Mouse (Mus musculus) limb, embryonic 12.5 days (tissue): ENCODE results near the gene Gcnt1. TPM values are rescaled to one million over a fixed set of nuclear protein-coding genes. Genes with fewer than 3 reads are reported as not detected.

Experiments
- ATAC-seq: fragments of 200-750 bp; cut with Nextera tagmentation; 2 replicates; pipeline ENCODE4 v1.8.0; 2017; ENCODE audit warnings: low read depth, moderate TSS enrichment; ENCODE audit not compliant: insufficient number of reproducible peaks, insufficient read depth, low FRiP score, low TSS enrichment
- H3K27ac ChIP-seq: fragments of 300-500 bp; sonication (generic); 2 replicates; pipeline ENCODE4 v1.5.1; 2016; ENCODE audit warnings: mild to moderate bottlenecking, moderate library complexity
- H3K27me3 ChIP-seq: fragments of 300-500 bp; sonication (generic); 2 replicates; pipeline ENCODE4 v1.6.1; 2016; ENCODE audit warnings: mild to moderate bottlenecking, moderate library complexity
- H3K36me3 ChIP-seq: fragments of 300-500 bp; sonication (generic); 2 replicates; pipeline ENCODE4 v1.6.1; 2016; ENCODE audit warnings: mild to moderate bottlenecking, moderate library complexity
- H3K4me1 ChIP-seq: fragments of 300-500 bp; sonication (generic); replicated peaks from 2 replicates; pipeline ENCODE4 v1.6.1; 2016
- H3K4me2 ChIP-seq: fragments of 300-500 bp; sonication (generic); 2 replicates; pipeline ENCODE4 v1.6.1; 2016; ENCODE audit warnings: mild to moderate bottlenecking, moderate library complexity
- H3K4me3 ChIP-seq: fragments of 300-500 bp; sonication (generic); replicated peaks from 2 replicates; pipeline ENCODE4 v1.5.1; 2016; ENCODE audit warnings: mild to moderate bottlenecking
- H3K9ac ChIP-seq: fragments of 300-500 bp; sonication (generic); replicated peaks from 2 replicates; pipeline ENCODE4 v1.6.1; 2016; ENCODE audit warnings: mild to moderate bottlenecking, moderate library complexity
- H3K9me3 ChIP-seq: fragments of 300-500 bp; sonication (generic); 2 replicates; pipeline ENCODE4 v1.6.1; 2016; ENCODE audit warnings: mild to moderate bottlenecking, moderate library complexity
- WGBS: fragments of 180-500 bp; shearing (Covaris S2); methylation state at CpG from one replicate; pipeline ENCODE4 v1.1.7; 2016; 5-methylcytosine and 5-hydroxymethylcytosine counted together
- polyA plus RNA-seq: library from polyadenylated mRNA; unstranded; fragments of >200 nt; fragmentation: Nextera tagmentation; extraction: Ambion mirVana; gene quantifications from 2 replicates; pipeline ENCODE4 v1.2.1, GENCODE M21; 2016

The Gcnt1 gene
- polyA plus RNA-seq: 5.2 and 5.3 TPM in 2 replicates

DNA sequence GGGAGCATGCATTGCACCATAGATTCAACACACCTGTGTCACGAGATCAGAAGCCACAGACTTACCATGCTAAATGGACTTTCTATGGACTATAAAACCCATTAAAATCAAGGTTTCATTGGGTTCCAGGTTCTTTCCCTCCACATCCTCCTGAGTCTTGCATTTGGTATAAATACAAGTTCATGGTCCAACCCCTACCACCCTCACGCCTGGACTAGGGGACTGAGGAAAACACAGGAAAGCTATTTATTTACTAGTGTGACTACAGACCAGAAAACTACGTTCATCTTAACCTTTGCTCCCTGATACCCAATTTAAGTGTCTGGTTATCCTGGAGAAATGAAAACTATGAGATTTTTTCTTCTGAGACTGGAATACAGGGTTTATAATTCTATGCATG, at the start of gene Gcnt1:
TSS of gene Gcnt1 (minus strand) at position 144 of the 400 bp plus-strand sequence.
- Histone ChIP-seq H3K9ac (no peak within 1 kb of the TSS), H3K9me3 (no peaks in the 10 kb centered on the region), H3K27ac (no peak within 1 kb of the TSS), H3K4me1 (no peaks in the 10 kb centered on the region), H3K27me3 (no peaks in the 10 kb centered on the region), H3K36me3 (no peaks in the 10 kb centered on the region), H3K4me2 (no peak within 1 kb of the TSS), H3K4me3 (no peak within 1 kb of the TSS)
- ATAC-seq: no peak
- 87% methylated on average over 3 of the region's 3 CpGs for WGBS

DNA sequence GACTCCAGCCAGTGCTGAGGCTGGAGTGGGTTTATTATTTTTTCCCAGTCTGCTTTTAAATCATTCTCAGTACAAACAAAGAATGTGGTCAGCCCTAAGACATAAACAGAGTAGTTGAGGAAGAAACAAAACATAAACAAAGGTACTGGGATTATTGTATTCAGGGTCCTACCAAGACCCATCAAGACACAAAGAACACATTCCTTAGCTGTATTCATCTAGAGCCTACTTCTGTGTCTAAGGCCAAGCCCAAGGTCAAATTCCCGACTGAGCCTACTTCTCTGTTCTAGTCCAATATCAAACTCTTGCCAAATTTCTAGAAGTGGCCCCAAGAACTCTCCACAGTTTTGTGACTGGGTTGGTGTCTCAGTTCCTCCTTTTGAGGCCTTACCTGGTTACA, 45.2 kb upstream of the Gcnt1 start:
- Histone ChIP-seq H3K27me3 (no peaks in the 10 kb centered on the region), H3K4me2 (no peak overlapping the region), H3K4me3 (no peak overlapping the region), H3K9me3 (no peaks in the 10 kb centered on the region), H3K27ac (no peak overlapping the region), H3K9ac (no peak overlapping the region), H3K36me3 (no peaks in the 10 kb centered on the region), H3K4me1 (no peaks in the 10 kb centered on the region)
- ATAC-seq: no peak
- 77% methylated on average over 1 of the region's 1 CpGs for WGBS

DNA sequence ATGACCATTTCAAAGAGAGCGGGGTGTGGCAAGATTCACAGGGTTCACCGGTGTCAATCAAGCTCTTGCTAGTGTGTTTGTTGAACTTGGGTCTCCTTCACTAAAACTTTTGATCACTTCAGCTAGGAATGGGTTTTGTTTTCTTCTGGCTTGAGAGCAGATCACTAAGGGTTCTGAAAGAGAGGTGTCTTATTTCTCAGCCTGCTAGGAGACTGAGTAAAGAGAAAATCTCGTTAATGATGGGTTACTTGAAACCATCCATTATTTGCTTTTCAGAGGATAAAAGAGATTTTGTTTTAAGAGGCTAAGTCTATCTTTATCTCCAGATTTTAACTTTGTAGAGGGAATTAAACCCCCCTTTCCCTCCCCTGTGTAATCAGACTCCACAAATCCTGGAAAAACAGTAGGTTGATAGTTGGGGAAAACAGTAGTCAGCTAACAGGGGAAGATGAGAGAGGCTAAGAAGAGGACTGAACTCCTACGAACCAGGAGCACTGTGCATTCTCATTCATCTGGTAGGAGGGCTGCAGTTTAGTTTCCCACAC, 40.3 kb upstream of the Gcnt1 start:
- Histone ChIP-seq H3K4me2 (no peak overlapping the region), H3K4me3 (no peak overlapping the region), H3K9ac (no peak overlapping the region), H3K27ac (no peak overlapping the region), H3K27me3 (no peaks in the 10 kb centered on the region), H3K4me1 (no peaks in the 10 kb centered on the region), H3K9me3 (no peaks in the 10 kb centered on the region), H3K36me3 (no peaks in the 10 kb centered on the region)
- 55% methylated on average over 4 of the region's 4 CpGs for WGBS
- ATAC-seq: no peak

DNA sequence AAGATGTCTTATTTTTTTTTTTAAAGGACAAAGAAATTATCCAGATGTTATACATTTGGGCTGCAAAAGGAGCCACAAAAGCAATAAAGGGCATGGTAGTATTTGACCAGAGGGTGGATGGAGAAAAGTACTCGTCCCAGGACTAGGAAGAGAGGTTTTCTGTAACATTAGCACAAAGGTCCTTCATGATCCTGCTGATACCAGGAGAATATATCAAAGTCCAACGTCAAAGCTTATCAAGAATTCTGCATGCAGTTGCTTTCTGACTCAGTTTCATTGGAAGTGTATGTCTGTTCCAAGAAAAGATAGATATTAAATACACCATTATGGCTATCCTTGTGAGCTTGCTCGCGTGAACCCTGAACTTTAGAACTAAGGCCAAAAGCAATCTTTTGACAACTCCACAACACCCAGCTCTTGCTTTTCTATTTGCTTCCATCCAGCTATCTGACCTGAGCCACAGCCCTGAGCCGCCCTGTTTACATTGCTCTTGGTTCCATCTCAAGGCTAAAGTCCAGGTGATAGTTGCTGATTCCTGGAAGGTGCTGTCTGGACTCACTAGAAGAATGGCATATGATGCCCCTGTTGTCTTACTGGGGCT, 37.9 kb upstream of the Gcnt1 start:
- ATAC-seq: no peak

DNA sequence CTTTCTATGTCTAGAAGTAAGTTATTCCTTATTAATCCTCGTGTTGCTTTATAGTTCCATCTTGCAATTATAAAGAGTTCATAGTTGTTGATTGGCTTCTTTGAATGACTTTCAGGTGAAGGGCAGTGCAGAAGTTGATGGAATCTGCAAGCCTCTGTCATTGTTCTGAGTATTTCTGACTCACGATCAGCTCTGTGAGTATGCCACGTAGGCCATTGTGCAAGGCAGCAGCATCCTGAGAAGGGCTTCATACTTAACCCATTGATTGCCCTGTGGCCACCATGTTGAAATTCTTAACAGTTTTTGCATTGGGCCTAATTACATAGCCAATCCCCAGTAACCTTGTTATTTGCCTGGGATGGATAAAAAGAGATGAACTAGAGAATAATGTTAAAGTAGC, 36.7 kb upstream of the Gcnt1 start:
- Histone ChIP-seq H3K27ac (no peak overlapping the region), H3K9me3 (peaks cover 13% of the 10 kb centered on the region; the same call in 1 of the 2 replicates), H3K4me3 (no peak overlapping the region), H3K27me3 (no peaks in the 10 kb centered on the region), H3K9ac (no peak overlapping the region), H3K4me1 (no peaks in the 10 kb centered on the region), H3K36me3 (no peaks in the 10 kb centered on the region), H3K4me2 (no peak overlapping the region)
- WGBS: 65% methylated on average over 3 of the region's 3 CpGs
- ATAC-seq: no peak

More for the DNA sequence above, 37.9 kb upstream of the Gcnt1 start:
- Histone ChIP-seq H3K27me3 (no peaks in the 10 kb centered on the region), H3K36me3 (no peaks in the 10 kb centered on the region), H3K27ac (no peak overlapping the region), H3K4me1 (no peaks in the 10 kb centered on the region), H3K9ac (no peak overlapping the region), H3K9me3 (peaks cover 13% of the 10 kb centered on the region; the same call in 1 of the 2 replicates), H3K4me2 (no peak overlapping the region), H3K4me3 (no peak overlapping the region)
- 86% methylated on average over 5 of the region's 5 CpGs for WGBS

DNA sequence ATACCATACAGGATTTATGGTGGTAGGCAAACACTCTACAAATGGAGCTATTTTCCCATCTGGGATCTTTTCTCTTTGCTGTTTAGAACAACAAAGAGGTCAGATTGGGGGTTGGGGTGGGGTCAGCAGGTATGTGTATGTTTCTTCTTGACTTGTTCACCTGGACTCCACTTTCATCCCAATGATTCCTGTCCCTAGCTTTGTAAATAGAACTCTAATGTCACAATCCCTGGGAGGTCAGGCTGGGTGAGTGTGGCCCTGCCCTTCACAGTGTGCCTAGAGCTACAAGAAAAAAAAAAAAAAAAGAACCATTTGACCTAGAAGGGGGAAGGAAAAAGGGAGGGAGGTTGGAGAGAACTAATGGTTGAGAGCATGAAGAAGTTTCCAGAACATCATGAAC, 35.9 kb upstream of the Gcnt1 start:
- H3K4me3 ChIP-seq: no peak overlapping the region
- H3K27me3 ChIP-seq: no peaks in the 10 kb centered on the region
- H3K27ac ChIP-seq: no peak overlapping the region
- ATAC-seq: no peak
- H3K4me2 ChIP-seq: no peak overlapping the region
- H3K4me1 ChIP-seq: no peaks in the 10 kb centered on the region
- no peaks in the 10 kb centered on the region for H3K36me3 ChIP-seq
- peaks cover 13% of the 10 kb centered on the region; the same call in 1 of the 2 replicates for H3K9me3 ChIP-seq
- H3K9ac ChIP-seq: no peak overlapping the region

DNA sequence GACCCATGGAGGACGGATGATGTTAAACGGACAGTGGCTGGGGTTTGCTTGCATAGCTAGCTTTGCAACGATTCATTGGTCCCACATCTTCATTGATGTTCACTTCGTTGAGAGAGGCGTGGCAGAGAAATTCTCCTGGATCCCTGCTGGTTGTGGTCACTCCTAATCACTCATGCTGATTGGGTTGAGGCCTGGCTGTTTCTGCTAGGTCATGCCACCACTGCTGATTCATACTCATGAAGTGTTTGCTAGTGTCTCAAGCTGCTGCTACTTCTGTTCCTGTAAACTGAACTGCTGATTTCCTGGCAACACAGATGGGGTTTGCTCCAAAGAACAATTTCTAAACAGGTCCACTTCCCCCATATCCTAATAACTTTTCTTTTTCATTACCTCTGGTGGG, 34.2 kb upstream of the Gcnt1 start:
- Histone ChIP-seq H3K27ac (no peak overlapping the region), H3K36me3 (no peaks in the 10 kb centered on the region), H3K4me3 (no peak overlapping the region), H3K9me3 (peaks cover 13% of the 10 kb centered on the region; the same call in 1 of the 2 replicates), H3K27me3 (no peaks in the 10 kb centered on the region), H3K9ac (no peak overlapping the region), H3K4me2 (no peak overlapping the region), H3K4me1 (no peaks in the 10 kb centered on the region)
- WGBS: 91% methylated on average over 5 of the region's 5 CpGs
- ATAC-seq: no peak

DNA sequence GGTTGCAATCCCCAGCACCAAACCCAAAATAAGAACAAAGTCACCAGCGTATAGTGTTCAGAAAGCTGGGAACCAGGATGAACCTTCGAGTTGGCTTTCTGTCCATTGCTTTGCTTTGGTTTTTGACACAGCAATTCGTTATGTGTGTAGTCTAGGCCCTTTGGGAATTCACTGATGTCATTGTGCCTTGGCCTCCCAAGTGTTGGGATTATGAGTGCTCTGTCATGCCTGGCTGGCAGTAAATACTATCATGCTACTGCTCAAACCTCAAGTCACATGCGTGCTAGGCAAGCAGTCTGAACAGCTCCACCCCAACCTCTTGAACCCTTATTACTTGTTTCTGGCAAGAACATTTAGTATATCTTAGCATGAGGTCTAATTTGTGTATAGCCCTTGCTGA, 30.5 kb upstream of the Gcnt1 start:
- Histone ChIP-seq H3K27ac (no peak overlapping the region), H3K9ac (no peak overlapping the region), H3K4me1 (no peaks in the 10 kb centered on the region), H3K36me3 (peaks cover 26% of the 10 kb centered on the region), H3K9me3 (peaks cover 13% of the 10 kb centered on the region; the same call in 1 of the 2 replicates), H3K4me3 (no peak overlapping the region), H3K27me3 (no peaks in the 10 kb centered on the region), H3K4me2 (no peak overlapping the region)
- WGBS: 84% methylated on average over 4 of the region's 4 CpGs
- no peak for ATAC-seq

DNA sequence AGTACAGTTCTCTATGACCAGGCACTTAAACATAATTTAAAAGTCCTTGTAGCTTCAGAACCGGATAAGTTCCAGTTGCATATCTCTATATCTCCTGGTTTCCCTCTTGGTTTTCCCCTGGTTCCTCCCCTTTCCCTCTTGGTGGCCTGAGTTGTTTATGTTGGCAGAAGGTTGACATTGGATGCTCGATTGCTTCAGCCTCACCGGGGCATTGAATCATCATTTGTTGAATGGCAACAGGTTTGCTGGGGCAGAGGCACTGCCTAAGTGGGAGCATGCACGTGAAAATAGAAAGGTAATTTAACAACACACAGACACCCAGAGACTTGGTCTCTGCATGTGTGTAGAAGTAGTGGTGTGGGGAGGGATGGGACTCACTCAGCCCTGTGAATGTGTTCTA, 27.9 kb upstream of the Gcnt1 start:
- Histone ChIP-seq H3K4me1 (no peaks in the 10 kb centered on the region), H3K36me3 (peaks cover 45% of the 10 kb centered on the region), H3K9ac (no peak overlapping the region), H3K27ac (no peak overlapping the region), H3K9me3 (no peaks in the 10 kb centered on the region), H3K4me2 (no peak overlapping the region), H3K4me3 (no peak overlapping the region), H3K27me3 (no peaks in the 10 kb centered on the region)
- ATAC-seq: no peak
- 89% methylated on average over 4 of the region's 4 CpGs for WGBS

DNA sequence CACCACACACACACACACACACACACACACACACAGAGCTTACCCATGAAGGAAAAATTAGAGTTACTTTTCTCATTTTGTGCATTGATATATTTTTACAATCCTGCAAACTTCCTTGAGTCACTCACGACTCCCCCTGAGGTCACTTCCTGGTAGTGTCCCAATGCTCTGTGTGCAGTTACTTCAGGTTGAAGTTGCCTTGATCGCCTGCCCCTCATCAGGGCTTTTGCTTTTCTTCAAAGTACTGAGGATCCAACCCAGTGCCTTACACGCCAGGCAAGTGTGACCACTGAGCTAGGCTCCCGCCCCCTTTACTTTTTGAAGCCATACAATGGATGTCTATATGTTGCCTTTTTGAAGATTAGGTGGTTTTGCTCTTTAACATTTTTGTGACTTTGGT, 27.3 kb upstream of the Gcnt1 start:
- no peaks in the 10 kb centered on the region for H3K27me3 ChIP-seq
- 90% methylated on average over 4 of the region's 4 CpGs for WGBS
- H3K4me2 ChIP-seq: no peak overlapping the region
- no peak overlapping the region for H3K4me3 ChIP-seq
- H3K9me3 ChIP-seq: no peaks in the 10 kb centered on the region
- no peak for ATAC-seq
- H3K27ac ChIP-seq: no peak overlapping the region
- peaks cover 45% of the 10 kb centered on the region for H3K36me3 ChIP-seq
- 0 out of 2 replicates have a peak, but pooled peaks cover 4% of the 10 kb centered on the region for H3K4me1 ChIP-seq
- H3K9ac ChIP-seq: no peak overlapping the region

DNA sequence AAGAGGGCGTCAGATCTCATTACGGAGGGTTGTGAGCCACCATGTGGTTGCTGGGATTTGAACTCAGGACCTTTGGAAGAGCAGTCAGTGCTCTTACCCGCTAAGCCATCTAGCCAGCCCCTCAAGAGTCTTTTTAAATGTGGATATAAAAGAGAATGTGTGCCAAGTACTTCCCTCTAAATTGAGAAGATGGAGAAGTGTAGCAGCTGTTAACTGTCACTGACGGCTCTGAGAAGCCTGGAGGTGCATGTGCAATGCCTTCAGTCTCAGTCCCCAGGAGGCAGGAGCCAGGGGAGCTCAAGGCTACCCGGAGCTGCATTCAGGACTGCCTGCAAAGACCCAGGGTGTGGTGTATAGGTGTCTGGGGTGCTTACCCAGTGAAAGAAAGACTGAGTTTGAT, 25.3 kb upstream of the Gcnt1 start:
- ATAC-seq: no peak
- Histone ChIP-seq H3K9me3 (no peaks in the 10 kb centered on the region), H3K27ac (no peak overlapping the region), H3K4me1 (peaks cover 6% of the 10 kb centered on the region; the same call in 1 of the 2 replicates), H3K27me3 (no peaks in the 10 kb centered on the region), H3K4me2 (no peak overlapping the region), H3K4me3 (no peak overlapping the region), H3K36me3 (peaks cover 45% of the 10 kb centered on the region), H3K9ac (no peak overlapping the region)
- 79% methylated on average over 5 of the region's 5 CpGs for WGBS

DNA sequence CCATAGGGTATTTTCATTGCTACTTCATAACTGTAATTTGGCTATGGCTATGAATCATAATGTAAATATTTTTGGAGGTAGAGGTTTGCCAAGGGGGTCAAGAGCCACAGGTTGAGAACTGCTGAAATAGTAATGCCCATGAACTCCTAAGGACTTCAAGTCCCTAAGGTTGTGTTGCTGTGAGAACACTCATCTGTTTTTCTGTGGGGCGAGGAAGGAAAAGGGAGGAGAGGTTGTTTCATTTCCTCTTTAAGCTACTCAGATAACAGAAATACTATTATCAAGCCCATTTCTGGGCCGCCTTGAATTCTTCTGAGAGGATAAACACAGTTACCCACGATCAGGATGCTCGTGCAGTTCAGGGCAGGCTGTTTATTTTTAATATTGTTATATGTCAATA, 24.2 kb upstream of the Gcnt1 start:
- H3K9ac ChIP-seq: no peak overlapping the region
- H3K27me3 ChIP-seq: no peaks in the 10 kb centered on the region
- H3K4me3 ChIP-seq: no peak overlapping the region
- H3K9me3 ChIP-seq: no peaks in the 10 kb centered on the region
- 91% methylated on average over 4 of the region's 4 CpGs for WGBS
- no peak overlapping the region for H3K27ac ChIP-seq
- peaks cover 45% of the 10 kb centered on the region for H3K36me3 ChIP-seq
- no peak overlapping the region for H3K4me2 ChIP-seq
- no peak for ATAC-seq
- peaks cover 6% of the 10 kb centered on the region; the same call in 1 of the 2 replicates for H3K4me1 ChIP-seq
